In genomic region chr17:90253451-90254131, GRCm38 (mm10) we compare ENCODE assay signal across 17 mouse cellular contexts.
DNase-seq lines count a peak whose midpoint lies in the region; ATAC-seq and TF ChIP-seq lines count a peak whose summit lies in the region.
"Had no signal": no experiment of that assay in that cellular context is flagged by ENCODE, and none has a peak within 500 bp of the region (broad histone marks: within the 10 kb centered on the region; RNA-seq: fewer than 3 reads in every experiment).

No protein-coding gene starts in this region.

- no peak overlapping the region for H3K4me2 ChIP-seq in heart, embryonic 11.5 days
- no peak overlapping the region for H3K4me2 ChIP-seq in kidney, embryonic 14.5 days (replicated peaks; ENCODE audit: low read depth, low read length)
- H3K4me2 ChIP-seq in intestine, embryonic 16.5 days (ENCODE audit: low read depth, low read length): no peak overlapping the region
- H3K4me2 ChIP-seq: embryonic facial prominence, embryonic 15.5 days; forebrain, embryonic 12.5 days; liver, embryonic 12.5 days; lung, embryonic 15.5 days had no signal

- no peak for TF ChIP-seq CTCF in kidney, adult 2 months (conservative IDR thresholded peaks at IDR 0.05; ENCODE audit: insufficient read depth, insufficient read length, low read depth, low read length)

- no peak for TF ChIP-seq POLR2A in kidney, adult 2 months (IDR thresholded peaks at IDR 0.05; ENCODE audit: low read depth, low read length)

- no peak overlapping the region for H3K9ac ChIP-seq in heart, embryonic 11.5 days (ENCODE audit: low read depth, low read length)
- no peak overlapping the region for H3K9ac ChIP-seq in kidney, embryonic 14.5 days (ENCODE audit: low read depth, low read length)
- no peak overlapping the region for H3K9ac ChIP-seq in intestine, embryonic 16.5 days (ENCODE audit: low read depth, low read length)
- H3K9ac ChIP-seq: embryonic facial prominence, embryonic 15.5 days; forebrain, embryonic 12.5 days; liver, embryonic 12.5 days; lung, embryonic 15.5 days had no signal

- DNase-seq in heart, postnatal 4 days: no peak
- no peak for DNase-seq in kidney, adult 2 months
- peak; percentile 44 for DNase-seq in 416B (ENCODE audit: low read depth)
- DNase-seq: B cell, adult 2 months; cerebellum, postnatal 25 days; kidney, postnatal 25 days; right cerebral cortex, postnatal 25 days had no signal

- no peaks in the 10 kb centered on the region for H3K27me3 ChIP-seq in heart, embryonic 11.5 days (ENCODE audit: control insufficient read depth, insufficient read depth, low read length)
- no peaks in the 10 kb centered on the region for H3K27me3 ChIP-seq in kidney, embryonic 14.5 days (ENCODE audit: control insufficient read depth, insufficient read depth, low read length)
- H3K27me3 ChIP-seq in kidney, adult 2 months (replicated peaks; ENCODE audit: control insufficient read depth, insufficient read depth, low read length): no peaks in the 10 kb centered on the region
- H3K27me3 ChIP-seq in intestine, embryonic 16.5 days (replicated peaks; ENCODE audit: control insufficient read depth, insufficient read depth, low read length): no peaks in the 10 kb centered on the region
- H3K27me3 ChIP-seq: embryonic facial prominence, embryonic 15.5 days; forebrain, embryonic 12.5 days; liver, embryonic 12.5 days; lung, embryonic 15.5 days had no signal

- no peaks in the 10 kb centered on the region for H3K4me1 ChIP-seq in heart, embryonic 11.5 days (ENCODE audit: control insufficient read depth, insufficient read depth, low read length)
- no peaks in the 10 kb centered on the region for H3K4me1 ChIP-seq in kidney, embryonic 14.5 days (ENCODE audit: control insufficient read depth, insufficient read depth, low read length)
- no peaks in the 10 kb centered on the region for H3K4me1 ChIP-seq in kidney, adult 2 months (ENCODE audit: control insufficient read depth, insufficient read depth, low read length)
- H3K4me1 ChIP-seq in intestine, embryonic 16.5 days (ENCODE audit: control insufficient read depth, insufficient read depth, low read length): no peaks in the 10 kb centered on the region
- H3K4me1 ChIP-seq: embryonic facial prominence, embryonic 15.5 days; liver, embryonic 12.5 days; lung, embryonic 15.5 days had no signal

- H3K27ac ChIP-seq in heart, embryonic 11.5 days (ENCODE audit: low read depth, low read length): no peak overlapping the region
- H3K27ac ChIP-seq in kidney, embryonic 14.5 days (ENCODE audit: low read depth, low read length): no peak overlapping the region; the same call in 1 of the 2 replicates
- no peak overlapping the region for H3K27ac ChIP-seq in kidney, adult 2 months (ENCODE audit: insufficient read depth, low read depth, low read length)
- H3K27ac ChIP-seq in intestine, embryonic 16.5 days (ENCODE audit: low read length): no peak overlapping the region
- H3K27ac ChIP-seq: embryonic facial prominence, embryonic 15.5 days; forebrain, embryonic 12.5 days; liver, embryonic 12.5 days; lung, embryonic 15.5 days had no signal

- H3K9me3 ChIP-seq in heart, embryonic 11.5 days (replicated peaks; ENCODE audit: control insufficient read depth, low read length): no peaks in the 10 kb centered on the region
- no peaks in the 10 kb centered on the region for H3K9me3 ChIP-seq in kidney, embryonic 14.5 days (ENCODE audit: control insufficient read depth, low read length)
- no peaks in the 10 kb centered on the region for H3K9me3 ChIP-seq in intestine, embryonic 16.5 days (ENCODE audit: control insufficient read depth, low read length)
- H3K9me3 ChIP-seq: embryonic facial prominence, embryonic 15.5 days; forebrain, embryonic 12.5 days; liver, embryonic 12.5 days; lung, embryonic 15.5 days had no signal

- no peak overlapping the region for H3K4me3 ChIP-seq in heart, embryonic 11.5 days (ENCODE audit: low read depth, low read length)
- no peak overlapping the region for H3K4me3 ChIP-seq in kidney, embryonic 14.5 days (ENCODE audit: low read length)
- H3K4me3 ChIP-seq in kidney, adult 2 months (ENCODE audit: insufficient read depth, low read depth, low read length): no peak overlapping the region
- H3K4me3 ChIP-seq in intestine, embryonic 16.5 days (ENCODE audit: low read length): no peak overlapping the region
- H3K4me3 ChIP-seq: embryonic facial prominence, embryonic 15.5 days; forebrain, embryonic 12.5 days; liver, embryonic 12.5 days; lung, embryonic 15.5 days had no signal

- 0 out of 2 replicates have a peak, but pooled peaks have one; percentile 18 for ATAC-seq in heart, embryonic 11.5 days (replicated peaks; ENCODE audit: insufficient number of reproducible peaks, low FRiP score, low TSS enrichment)
- ATAC-seq in kidney, embryonic 14.5 days (ENCODE audit: low FRiP score, low TSS enrichment): peak; percentile 83; the same call in 1 of the 2 replicates
- ATAC-seq in intestine, embryonic 16.5 days: peak; percentile 77
- ATAC-seq in activated CD4-positive, CD25-positive, alpha-beta regulatory T cell, adult 4 months: no peak
- ATAC-seq in granulocyte monocyte progenitor cell, adult 5-6 weeks (replicated peaks; ENCODE audit: poor library complexity, severe bottlenecking): no peak
- ATAC-seq: liver, embryonic 12.5 days; Patski had no signal

- no peaks in the 10 kb centered on the region for H3K36me3 ChIP-seq in heart, embryonic 11.5 days (ENCODE audit: control insufficient read depth, insufficient read depth, low read length)
- H3K36me3 ChIP-seq in kidney, embryonic 14.5 days (ENCODE audit: control insufficient read depth, insufficient read depth, low read length): no peaks in the 10 kb centered on the region
- H3K36me3 ChIP-seq in kidney, adult 2 months (ENCODE audit: control insufficient read depth, insufficient read depth, low read length): no peaks in the 10 kb centered on the region
- H3K36me3 ChIP-seq in intestine, embryonic 16.5 days (ENCODE audit: control insufficient read depth, insufficient read depth, low read length): no peaks in the 10 kb centered on the region
- H3K36me3 ChIP-seq: embryonic facial prominence, embryonic 15.5 days; forebrain, embryonic 12.5 days; liver, embryonic 12.5 days; lung, embryonic 15.5 days had no signal

- 37% methylated on average over 5 of the region's 5 CpGs for WGBS in heart, embryonic 11.5 days (ENCODE audit: insufficient replicate concordance)
- WGBS in kidney, embryonic 14.5 days: 38% methylated on average over 5 of the region's 5 CpGs
- 38% methylated on average over 5 of the region's 5 CpGs for WGBS in kidney, adult 2 months
- WGBS in intestine, embryonic 16.5 days: 41% methylated on average over 5 of the region's 5 CpGs

Comparison
In these comparisons a context has a peak if more than half of its experiments do, and no peak if none do; other contexts are left out.
1. ATAC-seq: peak in heart, embryonic 11.5 days (single experiment), kidney, embryonic 14.5 days (single experiment) and intestine, embryonic 16.5 days (single experiment); none in activated CD4-positive, CD25-positive, alpha-beta regulatory T cell, adult 4 months (single experiment) and granulocyte monocyte progenitor cell, adult 5-6 weeks (single experiment).